Mouse (Mus musculus) liver, embryonic 12.5 days (tissue): ENCODE results near the gene Tmcc3. TPM values are rescaled to one million over a fixed set of nuclear protein-coding genes. Genes with fewer than 3 reads are reported as not detected.

Experiments
- ATAC-seq: fragments of 200-750 bp; cut with Nextera tagmentation; 2 replicates; pipeline ENCODE4 v1.8.0; 2017; ENCODE audit warnings: moderate number of reproducible peaks, mild to moderate bottlenecking, moderate library complexity
- H3K27ac ChIP-seq: fragments of 300-500 bp; sonication (generic); 2 replicates; pipeline ENCODE4 v1.5.1; 2016; ENCODE audit warnings: mild to moderate bottlenecking
- H3K27me3 ChIP-seq: fragments of 300-500 bp; sonication (generic); replicated peaks from 2 replicates; pipeline ENCODE4 v1.6.1; 2016; ENCODE audit warnings: mild to moderate bottlenecking, moderate library complexity
- H3K36me3 ChIP-seq: fragments of 300-500 bp; sonication (generic); 2 replicates; pipeline ENCODE4 v1.6.1; 2016; ENCODE audit warnings: mild to moderate bottlenecking, moderate library complexity
- H3K4me1 ChIP-seq: fragments of 300-500 bp; sonication (generic); 2 replicates; pipeline ENCODE4 v1.6.1; 2016
- H3K4me2 ChIP-seq: fragments of 300-500 bp; sonication (generic); 2 replicates; pipeline ENCODE4 v1.6.1; 2016; ENCODE audit warnings: mild to moderate bottlenecking, moderate library complexity
- H3K4me3 ChIP-seq: fragments of 300-500 bp; sonication (generic); 2 replicates; pipeline ENCODE4 v1.5.1; 2016; ENCODE audit warnings: mild to moderate bottlenecking, moderate library complexity
- H3K9ac ChIP-seq: fragments of 300-500 bp; sonication (generic); 2 replicates; pipeline ENCODE4 v1.6.1; 2016; ENCODE audit warnings: mild to moderate bottlenecking, moderate library complexity
- H3K9me3 ChIP-seq: fragments of 300-500 bp; sonication (generic); replicated peaks from 2 replicates; pipeline ENCODE4 v1.6.1; 2016; ENCODE audit warnings: mild to moderate bottlenecking, moderate library complexity
- WGBS: fragments of 180-500 bp; shearing (Covaris S2); methylation state at CpG from one replicate; pipeline ENCODE4 v1.1.7; 2016; ENCODE audit not compliant: insufficient replicate concordance; 5-methylcytosine and 5-hydroxymethylcytosine counted together
- polyA plus RNA-seq: library from polyadenylated mRNA; unstranded; fragments of >200 nt; fragmentation: Nextera tagmentation; extraction: Ambion mirVana; gene quantifications from 2 replicates; pipeline ENCODE4 v1.2.1, GENCODE M21; 2016

Gene Tmcc3
- polyA plus RNA-seq, 1 experiment from 2014 or later = 3.7 TPM

DNA sequence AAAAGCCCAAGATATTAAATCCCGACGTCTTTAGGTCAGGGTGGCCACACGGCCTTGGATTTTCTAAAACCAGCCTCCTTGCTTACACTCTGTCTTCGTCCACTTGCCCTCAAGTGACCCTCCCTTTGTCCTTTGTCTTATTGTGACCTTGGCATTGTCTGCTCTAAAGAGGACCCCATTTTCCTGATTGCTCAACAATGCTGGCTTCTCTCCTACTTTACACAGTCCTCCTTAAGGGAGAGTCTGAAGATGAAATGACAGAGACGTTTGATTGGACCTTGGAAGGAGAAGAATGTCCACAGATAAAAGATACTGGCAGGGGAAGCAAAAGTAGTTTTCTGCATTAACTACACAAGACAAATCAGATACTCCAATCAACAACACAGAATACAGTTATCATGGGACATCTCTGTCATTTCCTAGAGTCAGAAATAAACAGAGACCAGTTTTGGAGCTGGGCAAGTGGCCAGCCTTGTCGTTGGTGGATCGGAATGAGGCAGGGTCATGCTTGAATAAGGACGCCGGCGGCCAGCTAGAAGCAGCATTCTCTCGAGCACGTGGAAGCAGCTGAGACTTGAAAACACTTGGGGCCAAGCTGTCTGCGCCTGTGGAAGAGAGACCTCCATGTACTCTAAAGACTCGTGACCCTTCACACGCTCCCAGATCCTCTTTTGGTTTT lies 150.8 kb downstream of the Tmcc3 start:
- WGBS = 64% methylated on average over 15 of the region's 15 CpGs
- no peak for ATAC-seq

DNA sequence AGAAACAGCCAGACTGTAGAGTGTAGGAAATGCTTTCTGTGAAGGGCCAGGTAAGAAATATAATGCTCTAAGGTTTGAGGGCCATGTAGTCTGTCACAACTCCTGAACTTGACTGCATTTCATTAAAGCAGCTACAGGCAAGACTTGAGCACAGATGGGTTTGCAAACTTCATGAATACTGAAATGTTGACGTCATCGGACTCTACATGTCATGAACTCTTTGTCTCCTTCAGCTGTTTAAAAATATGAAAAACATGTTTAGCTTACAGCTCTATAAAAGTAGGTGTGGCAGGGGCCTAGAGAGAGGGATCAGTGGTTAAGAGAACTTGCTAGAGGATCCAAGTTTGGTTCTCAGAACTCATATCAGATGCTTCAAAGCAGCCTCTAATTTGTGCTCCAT lies 151.7 kb downstream of the Tmcc3 start:
- ATAC-seq = no peak
- H3K9me3 ChIP-seq = no peaks in the 10 kb centered on the region
- no peak overlapping the region for H3K4me2 ChIP-seq
- H3K4me1 ChIP-seq = no peaks in the 10 kb centered on the region
- H3K4me3 ChIP-seq = no peak overlapping the region
- no peak overlapping the region for H3K9ac ChIP-seq
- 79% methylated on average over 2 of the region's 2 CpGs for WGBS
- H3K27me3 ChIP-seq = no peaks in the 10 kb centered on the region
- H3K36me3 ChIP-seq = no peaks in the 10 kb centered on the region
- no peak overlapping the region for H3K27ac ChIP-seq

More for the DNA sequence above, 150.8 kb downstream of the Tmcc3 start:
- no peak overlapping the region for H3K9ac ChIP-seq
- no peaks in the 10 kb centered on the region for H3K27me3 ChIP-seq
- H3K4me1 ChIP-seq = no peaks in the 10 kb centered on the region
- no peak overlapping the region for H3K27ac ChIP-seq
- no peaks in the 10 kb centered on the region for H3K9me3 ChIP-seq
- no peak overlapping the region for H3K4me3 ChIP-seq
- H3K4me2 ChIP-seq = no peak overlapping the region
- no peaks in the 10 kb centered on the region for H3K36me3 ChIP-seq

DNA sequence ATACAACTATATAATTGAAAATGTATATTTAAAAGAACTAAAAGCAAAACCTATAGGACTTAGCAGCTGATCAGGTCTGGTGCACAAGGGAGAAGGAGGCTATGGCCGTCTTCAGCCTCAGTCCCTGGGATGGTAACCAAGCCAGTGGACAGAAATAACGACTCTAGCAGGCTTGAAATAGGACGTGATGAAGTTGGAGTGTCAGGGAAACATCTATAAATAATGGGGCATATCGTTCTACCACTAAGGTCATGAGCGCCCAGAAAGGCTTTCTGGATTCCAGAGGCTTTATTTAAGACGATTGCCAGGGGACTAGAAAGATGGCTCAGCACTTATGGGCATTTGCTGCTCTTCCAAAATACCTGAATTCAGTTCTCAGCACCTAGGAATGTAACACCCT lies 153.9 kb downstream of the Tmcc3 start:
- ATAC-seq = no peak
- Histone ChIP-seq H3K27ac (no peak overlapping the region), H3K4me1 (no peaks in the 10 kb centered on the region), H3K9ac (no peak overlapping the region), H3K4me3 (no peak overlapping the region), H3K4me2 (no peak overlapping the region), H3K36me3 (no peaks in the 10 kb centered on the region), H3K9me3 (no peaks in the 10 kb centered on the region), H3K27me3 (no peaks in the 10 kb centered on the region)
- 67% methylated on average over 6 of the region's 6 CpGs for WGBS

DNA sequence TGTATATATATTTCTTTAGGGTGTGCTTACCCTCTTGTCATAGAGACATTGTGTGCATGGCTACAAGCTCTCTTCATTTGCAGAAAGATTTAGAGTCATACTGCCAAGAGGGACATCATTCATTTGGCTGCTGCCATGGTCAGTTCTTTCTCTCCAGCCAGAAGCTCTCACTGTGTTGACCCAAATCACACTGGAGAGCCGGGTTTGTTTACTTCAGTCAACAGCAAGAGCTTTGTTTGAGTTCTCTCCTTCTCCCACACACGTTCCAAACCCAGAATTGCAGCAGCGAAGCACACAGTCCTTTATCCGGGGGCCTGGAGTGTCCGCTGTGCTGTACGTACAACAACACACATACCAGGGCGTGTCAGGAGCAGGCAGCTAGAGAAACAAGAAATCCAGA lies 154.6 kb downstream of the Tmcc3 start:
- H3K4me2 ChIP-seq = no peak overlapping the region
- H3K4me1 ChIP-seq = no peaks in the 10 kb centered on the region
- no peaks in the 10 kb centered on the region for H3K9me3 ChIP-seq
- no peak overlapping the region for H3K9ac ChIP-seq
- WGBS = 59% methylated on average over 7 of the region's 7 CpGs
- H3K27ac ChIP-seq = no peak overlapping the region
- no peaks in the 10 kb centered on the region for H3K36me3 ChIP-seq
- no peaks in the 10 kb centered on the region for H3K27me3 ChIP-seq
- no peak overlapping the region for H3K4me3 ChIP-seq
- no peak for ATAC-seq

DNA sequence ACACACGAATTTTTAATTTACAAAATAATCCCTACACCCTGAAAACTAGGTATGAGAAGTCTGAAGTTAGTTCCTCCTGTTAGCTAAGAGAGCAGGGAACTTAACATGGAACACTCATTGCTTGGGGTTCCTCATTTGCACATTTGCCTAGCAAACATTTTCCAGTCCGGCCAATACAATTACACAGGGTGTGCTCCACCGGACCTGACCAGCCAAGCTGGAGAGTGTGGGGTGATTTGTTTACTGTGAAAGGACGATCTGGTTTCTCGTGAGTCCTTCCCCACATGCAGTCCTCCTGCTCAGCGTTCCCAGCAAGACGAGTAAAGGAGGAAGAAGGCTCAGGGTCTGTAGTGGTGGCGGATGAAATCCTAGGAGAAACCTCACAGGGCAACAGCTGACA lies 159.7 kb downstream of the Tmcc3 start:
- H3K36me3 ChIP-seq = no peaks in the 10 kb centered on the region
- no peak overlapping the region for H3K4me3 ChIP-seq
- H3K4me1 ChIP-seq = no peaks in the 10 kb centered on the region
- no peaks in the 10 kb centered on the region for H3K9me3 ChIP-seq
- no peaks in the 10 kb centered on the region for H3K27me3 ChIP-seq
- 41% methylated on average over 8 of the region's 8 CpGs for WGBS
- no peak overlapping the region for H3K27ac ChIP-seq
- no peak overlapping the region for H3K4me2 ChIP-seq
- H3K9ac ChIP-seq = no peak overlapping the region
- ATAC-seq = no peak

DNA sequence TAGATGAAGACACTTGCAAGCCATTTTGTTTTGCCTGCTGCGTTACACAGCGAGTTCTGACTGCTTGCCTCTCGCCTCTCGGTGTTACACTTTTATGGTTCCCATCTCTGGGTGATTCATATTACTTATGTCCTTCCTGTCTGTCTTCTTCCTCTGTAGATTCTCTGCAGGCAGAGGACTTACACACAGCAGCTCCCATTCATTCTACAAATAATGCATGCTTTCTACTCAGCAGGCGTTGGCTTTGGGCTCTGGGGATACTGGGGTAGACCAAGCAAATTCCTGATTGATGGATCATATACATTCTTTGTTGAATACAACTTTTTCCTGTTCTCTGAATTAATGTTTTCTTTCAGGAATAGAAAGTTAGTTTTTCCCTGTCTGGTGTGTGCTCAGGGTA lies 161.8 kb downstream of the Tmcc3 start:
- Histone ChIP-seq H3K9ac (no peak overlapping the region), H3K27ac (no peak overlapping the region), H3K4me1 (no peaks in the 10 kb centered on the region), H3K36me3 (no peaks in the 10 kb centered on the region), H3K27me3 (no peaks in the 10 kb centered on the region), H3K4me3 (no peak overlapping the region), H3K4me2 (no peak overlapping the region), H3K9me3 (no peaks in the 10 kb centered on the region)
- ATAC-seq = no peak
- WGBS = 83% methylated on average over 5 of the region's 5 CpGs

DNA sequence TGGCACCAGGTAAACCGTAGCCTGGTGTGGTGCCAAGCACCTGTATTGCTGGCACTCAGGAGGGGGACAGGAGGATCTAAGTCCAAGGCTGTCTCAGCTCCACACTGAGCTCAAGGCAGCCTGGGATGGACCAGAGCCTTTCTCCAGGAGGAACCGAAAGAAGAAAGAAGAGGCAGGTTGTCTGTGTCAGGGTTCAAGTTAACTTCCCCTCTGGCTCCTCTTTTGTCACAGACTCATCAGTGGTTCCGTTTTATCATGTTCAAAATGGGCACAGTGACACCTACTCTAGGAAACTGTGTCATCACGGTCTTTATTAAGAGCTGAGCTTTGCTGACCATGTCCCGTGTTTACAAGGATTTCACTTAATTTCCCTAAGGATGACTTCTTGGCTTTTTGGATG lies 162.4 kb downstream of the Tmcc3 start:
- Histone ChIP-seq H3K4me3 (no peak overlapping the region), H3K9me3 (no peaks in the 10 kb centered on the region), H3K27ac (no peak overlapping the region), H3K4me2 (no peak overlapping the region), H3K36me3 (no peaks in the 10 kb centered on the region), H3K4me1 (no peaks in the 10 kb centered on the region), H3K9ac (no peak overlapping the region), H3K27me3 (no peaks in the 10 kb centered on the region)
- ATAC-seq = no peak
- 56% methylated on average over 5 of the region's 5 CpGs for WGBS

DNA sequence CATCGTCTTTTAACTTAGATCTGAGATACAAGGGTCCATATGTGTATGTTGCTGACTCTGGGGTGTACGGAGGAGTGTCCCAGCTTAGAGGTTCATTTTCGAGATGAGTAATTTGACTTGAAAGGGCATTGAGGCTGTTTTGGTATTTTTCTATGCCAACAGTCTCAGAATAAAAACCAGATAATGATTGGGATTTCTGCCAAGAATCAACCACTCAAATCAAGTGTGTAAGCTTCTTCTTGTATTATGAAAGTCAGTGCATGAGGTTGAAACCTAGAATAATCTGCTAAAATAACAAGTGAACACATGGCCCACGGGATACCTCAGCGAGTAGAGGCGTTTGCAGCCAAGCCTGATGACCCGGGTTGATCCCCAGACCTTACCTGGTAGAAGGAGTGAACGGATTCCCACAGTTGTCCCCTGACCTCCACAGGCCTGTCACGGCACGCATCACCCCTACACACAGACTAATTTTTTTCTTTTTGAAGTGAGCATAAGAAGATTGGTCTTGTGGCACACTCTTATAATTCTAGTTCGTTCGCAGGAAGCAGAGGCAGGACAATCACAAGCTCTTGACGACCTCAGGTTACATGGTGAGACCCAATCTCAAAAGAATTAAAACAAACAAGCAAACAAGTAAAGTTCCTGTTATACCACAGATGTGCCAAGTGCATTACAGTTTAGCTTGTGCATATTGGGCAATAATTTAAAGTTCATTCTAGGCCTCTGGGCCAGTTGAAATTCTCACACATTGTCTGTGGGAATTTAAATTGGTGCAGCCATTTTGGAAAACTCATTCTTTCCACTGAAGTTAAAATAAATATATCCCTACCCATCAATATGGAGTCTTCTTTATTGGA lies 165.8 kb downstream of the Tmcc3 start:
- H3K9ac ChIP-seq = no peak overlapping the region
- H3K4me3 ChIP-seq = no peak overlapping the region
- no peak overlapping the region for H3K4me2 ChIP-seq
- no peak for ATAC-seq
- WGBS = 79% methylated on average over 13 of the region's 13 CpGs
- H3K27ac ChIP-seq = no peak overlapping the region
- H3K4me1 ChIP-seq = no peaks in the 10 kb centered on the region
- H3K27me3 ChIP-seq = no peaks in the 10 kb centered on the region
- no peaks in the 10 kb centered on the region for H3K36me3 ChIP-seq
- H3K9me3 ChIP-seq = peaks cover 10% of the 10 kb centered on the region

DNA sequence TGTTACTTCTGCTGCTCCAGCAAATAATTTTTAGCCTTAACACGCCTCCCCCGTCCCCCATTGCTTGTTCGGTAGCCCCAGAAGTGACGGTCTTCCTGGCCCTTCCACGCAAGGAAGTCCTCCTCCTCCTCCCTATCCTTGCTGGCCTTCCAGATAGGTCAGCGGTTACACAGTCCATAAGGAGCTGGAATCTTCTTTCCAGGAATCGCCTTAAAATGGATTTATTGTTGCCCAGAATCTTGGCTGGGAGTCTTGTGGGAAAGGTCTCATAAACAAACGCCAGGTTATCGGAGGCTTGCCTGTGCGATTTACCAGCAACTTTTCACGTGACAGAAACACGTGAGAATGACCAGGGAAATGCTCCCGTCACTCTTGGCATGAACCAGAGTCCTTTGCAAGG lies 167.9 kb downstream of the Tmcc3 start:
- Histone ChIP-seq H3K4me1 (no peaks in the 10 kb centered on the region), H3K9ac (no peak overlapping the region), H3K27me3 (no peaks in the 10 kb centered on the region), H3K4me2 (no peak overlapping the region), H3K36me3 (no peaks in the 10 kb centered on the region), H3K4me3 (no peak overlapping the region), H3K27ac (no peak overlapping the region), H3K9me3 (peaks cover 10% of the 10 kb centered on the region)
- 66% methylated on average over 13 of the region's 13 CpGs for WGBS
- no peak for ATAC-seq

DNA sequence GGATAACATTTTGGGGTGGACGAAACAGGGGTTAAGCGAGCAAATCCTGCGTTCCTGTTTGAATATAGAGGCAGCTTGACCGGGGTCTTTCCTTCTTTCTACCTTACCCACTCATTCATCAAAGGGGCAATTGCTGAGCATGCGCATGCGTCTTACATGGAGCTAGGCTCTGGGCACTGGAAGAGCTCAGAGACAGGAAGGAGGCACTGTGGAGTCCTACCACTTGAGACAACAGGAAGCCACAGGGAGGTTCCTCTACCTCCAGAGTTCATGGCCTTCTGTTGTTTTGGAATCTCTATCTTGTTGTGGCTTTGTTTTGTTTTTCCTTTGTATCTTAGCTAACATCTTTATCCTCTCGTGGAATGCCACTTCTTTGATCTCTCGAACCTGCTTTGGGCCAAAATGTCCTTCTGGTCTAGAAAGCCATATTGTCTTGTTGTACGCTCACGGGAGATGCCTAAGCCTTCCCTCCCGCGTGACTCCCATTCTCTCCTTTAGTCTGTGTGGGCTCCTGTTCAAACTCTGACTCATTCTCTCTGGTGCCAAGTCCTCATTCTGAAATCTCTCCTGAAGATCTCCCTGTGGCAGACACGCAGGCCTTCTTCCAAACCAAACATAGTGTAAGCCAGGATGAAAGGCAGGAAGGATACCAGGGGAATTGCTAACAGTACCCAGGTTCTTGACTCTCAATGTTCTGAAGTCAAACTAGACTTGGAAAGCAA lies 168.8 kb downstream of the Tmcc3 start:
- ATAC-seq = no peak
- peaks cover 10% of the 10 kb centered on the region for H3K9me3 ChIP-seq
- 65% methylated on average over 13 of the region's 13 CpGs for WGBS

DNA sequence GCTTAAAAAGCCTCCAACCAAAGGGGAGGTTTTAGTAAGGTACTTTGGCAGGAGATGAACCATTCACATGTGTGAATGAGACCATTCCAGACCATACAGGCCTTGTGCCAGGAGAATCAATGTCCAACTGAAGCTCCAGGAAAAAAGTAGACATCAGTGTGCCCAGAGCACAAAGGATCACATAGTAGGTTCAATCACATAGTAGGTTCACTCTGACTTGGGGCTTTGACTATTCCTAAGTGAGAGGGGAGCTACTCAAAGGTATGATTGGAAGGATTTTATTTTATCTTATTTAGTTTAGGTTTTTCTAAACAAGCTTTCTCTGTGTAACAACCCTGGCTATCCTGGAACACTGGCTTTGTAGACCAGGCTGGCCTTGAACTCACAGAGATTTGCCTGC lies 169.9 kb downstream of the Tmcc3 start:
- no peaks in the 10 kb centered on the region for H3K27me3 ChIP-seq

More for the DNA sequence above, 168.8 kb downstream of the Tmcc3 start:
- no peak overlapping the region for H3K4me3 ChIP-seq
- no peaks in the 10 kb centered on the region for H3K36me3 ChIP-seq
- no peak overlapping the region for H3K27ac ChIP-seq
- H3K4me1 ChIP-seq = no peaks in the 10 kb centered on the region
- no peak overlapping the region for H3K4me2 ChIP-seq
- no peaks in the 10 kb centered on the region for H3K27me3 ChIP-seq
- H3K9ac ChIP-seq = no peak overlapping the region

DNA sequence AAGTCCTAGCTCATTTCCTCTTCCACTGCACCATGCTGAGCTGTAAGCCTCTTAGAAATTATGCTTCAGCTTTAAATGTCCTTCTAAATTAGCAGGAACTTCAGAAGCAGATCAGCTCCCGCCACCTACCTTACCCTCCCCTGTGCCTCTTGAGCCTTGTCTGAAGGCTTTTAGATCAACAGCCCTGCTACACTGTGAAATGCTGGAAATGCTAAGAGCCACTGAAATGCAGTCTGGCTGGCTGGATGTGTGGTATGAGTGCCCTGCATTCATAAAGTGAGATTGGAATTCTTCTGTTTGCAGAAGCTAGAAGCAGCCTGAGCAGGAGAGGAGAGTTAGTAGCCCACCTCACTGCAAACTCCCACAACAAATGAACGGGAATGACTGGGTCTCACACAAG lies 174.4 kb downstream of the Tmcc3 start:
- Histone ChIP-seq H3K4me2 (no peak overlapping the region), H3K36me3 (no peaks in the 10 kb centered on the region), H3K4me3 (no peak overlapping the region), H3K27me3 (no peaks in the 10 kb centered on the region), H3K9ac (no peak overlapping the region), H3K27ac (no peak overlapping the region), H3K4me1 (no peaks in the 10 kb centered on the region), H3K9me3 (peaks cover 10% of the 10 kb centered on the region)
- WGBS = 73% methylated on average over 2 of the region's 2 CpGs
- ATAC-seq = no peak

More for the DNA sequence above, 169.9 kb downstream of the Tmcc3 start:
- no peak overlapping the region for H3K4me3 ChIP-seq
- H3K9ac ChIP-seq = no peak overlapping the region
- no peak for ATAC-seq
- no peak overlapping the region for H3K4me2 ChIP-seq
- no peak overlapping the region for H3K27ac ChIP-seq
- H3K36me3 ChIP-seq = no peaks in the 10 kb centered on the region
- H3K9me3 ChIP-seq = peaks cover 10% of the 10 kb centered on the region
- H3K4me1 ChIP-seq = no peaks in the 10 kb centered on the region
